Mouse (Mus musculus) embryonic facial prominence, embryonic 15.5 days (tissue): ENCODE data around the gene Tuba3a. TPM values are rescaled to one million over a fixed set of nuclear protein-coding genes. Genes with fewer than 3 reads are reported as not detected.

Experiments
- microRNA-seq: library from miRNA; unstranded; fragments of <30 nt; microRNA quantifications from one replicate; pipeline ENCODE4, GENCODE M21; 2016; ENCODE audit warnings: borderline number of aligned reads
- polyA plus RNA-seq: library from polyadenylated mRNA; unstranded; fragments of >200 nt; fragmentation: Nextera tagmentation; extraction: Ambion mirVana; gene quantifications from 2 replicates; pipeline ENCODE4 v1.2.1, GENCODE M21; 2015

The Tuba3a gene
- polyA plus RNA-seq, 1 experiment from 2014 or later: 0.24 TPM

Small RNA genes lying within 50 kb of the gene (microRNA-seq; reads per million reads assigned to microRNA genes)
- gene Mir8113: not detected

Other genes with a start within 250 kb of the Tuba3a start
- 154 TPM in 2 replicates for gene Ing4, start 246.3 kb downstream of the Tuba3a start, polyA plus RNA-seq
- 12.5 and 18.4 TPM in 2 replicates for gene Acrbp, start 236.4 kb downstream of the Tuba3a start, polyA plus RNA-seq
- gene Lpar5, start 218.1 kb downstream of the Tuba3a start, polyA plus RNA-seq: 3.6 and 5.4 TPM in 2 replicates
- gene Chd4, start 190.1 kb downstream of the Tuba3a start, polyA plus RNA-seq: 70.8 and 77.0 TPM in 2 replicates
- gene Nop2, start 154.1 kb downstream of the Tuba3a start, polyA plus RNA-seq: 57.5 and 58.3 TPM in 2 replicates
- 30.3 and 37.6 TPM in 2 replicates for gene Iffo1, start 140.8 kb downstream of the Tuba3a start, polyA plus RNA-seq
- 1,507 and 1,606 TPM in 2 replicates for gene Gapdh, start 119.6 kb downstream of the Tuba3a start, polyA plus RNA-seq
- 97.2 and 98.7 TPM in 2 replicates for gene Ncapd2, start 94.3 kb downstream of the Tuba3a start, polyA plus RNA-seq
- gene Mrpl51, start 94.2 kb downstream of the Tuba3a start, polyA plus RNA-seq: 198 and 212 TPM in 2 replicates
- gene Vamp1, start 70.5 kb downstream of the Tuba3a start, polyA plus RNA-seq: 5.2 and 5.8 TPM in 2 replicates
- 4.8 and 5.2 TPM in 2 replicates for gene Tapbpl, start 54.2 kb downstream of the Tuba3a start, polyA plus RNA-seq
- gene Cd27, start 49.0 kb downstream of the Tuba3a start, polyA plus RNA-seq: 2.8 and 3.3 TPM in 2 replicates
- gene Ltbr, start 27.8 kb upstream of the Tuba3a start, polyA plus RNA-seq: 47.3 and 47.7 TPM in 2 replicates
- gene Scnn1a, start 34.6 kb upstream of the Tuba3a start, polyA plus RNA-seq: 7.2 and 8.8 TPM in 2 replicates
- gene Tnfrsf1a, start 63.3 kb upstream of the Tuba3a start, polyA plus RNA-seq: 88.7 and 93.3 TPM in 2 replicates
- gene Plekhg6, start 94.8 kb upstream of the Tuba3a start, polyA plus RNA-seq: 3.5 and 3.8 TPM in 2 replicates
- gene Cd9, start 208.7 kb upstream of the Tuba3a start, polyA plus RNA-seq: 366 and 382 TPM in 2 replicates